Mouse (Mus musculus) embryo, embryonic 9.5 days (tissue): Measurements from ENCODE around the gene Thrb.

Source experiments
- DNase-seq: peaks from one replicate; pipeline ENCODE4 v3.0.0-alpha.2; 2017; ENCODE audit errors: extremely low spot score

Gene Thrb

GRCm38 (mm10) chr14:17868326-17868725 lies 208.3 kb downstream of the Thrb start:
- DNase-seq: no peak

DNA sequence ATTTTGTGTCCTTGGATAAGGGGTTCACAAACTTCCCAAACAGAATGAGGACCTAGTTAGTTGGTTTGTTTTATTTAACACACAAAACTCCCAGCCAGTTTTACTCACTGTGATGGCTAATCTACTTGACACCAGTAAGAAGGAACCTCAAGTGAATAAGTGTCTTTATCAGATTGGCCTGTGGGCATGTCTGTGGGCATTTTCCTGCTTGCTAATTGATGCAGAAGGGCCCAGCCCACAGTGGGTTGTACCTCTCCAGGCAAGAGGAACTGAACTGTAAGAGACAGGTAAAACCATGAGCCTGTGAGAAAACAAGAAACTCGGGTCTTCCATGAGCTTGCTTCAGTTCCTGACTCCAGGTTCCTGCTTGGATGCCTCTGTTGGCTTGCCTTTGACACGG lies 215.9 kb downstream of the Thrb start:
- no peak for DNase-seq

GRCm38 (mm10) chr14:17879446-17879845 lies 219.4 kb downstream of the Thrb start:
- no peak for DNase-seq

- no peak for DNase-seq
These were observed 224.8 kb downstream of the Thrb start for GRCm38 (mm10) chr14:17884884-17885283.

GRCm38 (mm10) chr14:17885320-17885719 lies 225.3 kb downstream of the Thrb start:
- no peak for DNase-seq

DNA sequence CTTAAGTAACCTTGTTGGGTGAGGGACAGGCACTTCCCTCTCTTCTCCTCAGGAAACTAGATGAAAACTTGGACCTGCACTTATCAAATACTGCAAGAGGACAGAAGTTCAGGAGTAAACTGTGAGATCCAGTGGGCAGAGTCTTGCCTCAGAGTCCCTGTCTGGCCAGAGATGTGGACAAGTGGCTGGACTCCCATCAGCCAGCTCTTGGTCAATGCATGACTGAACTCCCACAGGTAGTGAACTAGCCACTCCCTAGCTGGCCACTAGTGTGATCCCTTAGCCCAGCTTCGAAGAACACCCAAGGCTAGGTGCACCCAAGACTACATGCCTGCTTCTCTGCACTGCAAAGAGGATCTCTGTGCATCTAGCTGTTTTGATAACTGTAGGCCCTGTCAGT lies 234.7 kb downstream of the Thrb start:
- no peak for DNase-seq

DNA sequence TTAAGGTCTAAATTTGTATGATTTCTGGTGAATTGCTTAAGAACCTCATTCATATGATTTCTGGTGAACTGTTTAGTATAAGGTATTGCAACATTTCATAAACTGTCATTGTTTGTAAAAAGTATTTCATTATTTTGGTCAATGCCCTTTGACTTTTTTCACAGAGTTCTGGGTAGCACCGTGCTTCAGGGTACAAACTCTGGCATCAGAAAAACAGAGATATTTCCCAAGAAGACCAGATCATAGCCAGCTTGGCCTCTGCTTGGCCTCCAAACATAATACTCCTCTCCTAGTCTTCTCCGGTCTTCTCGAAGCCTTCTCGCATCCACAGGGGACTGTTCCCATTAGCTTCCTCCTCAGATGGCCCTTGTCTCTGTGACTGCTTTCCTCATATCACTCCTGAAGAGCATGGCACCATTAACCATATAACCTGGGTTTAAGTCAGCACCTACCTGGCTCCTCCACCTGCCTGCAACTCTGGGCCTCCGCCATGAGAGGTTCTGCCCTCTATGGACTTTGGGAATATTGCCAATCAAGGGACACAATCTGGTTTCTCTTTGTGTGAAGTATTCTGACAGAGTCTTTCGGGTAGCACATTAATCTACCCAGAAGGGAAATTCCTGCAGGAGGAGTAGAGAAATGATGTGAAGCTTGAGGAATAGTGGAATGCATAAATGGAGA lies 239.8 kb downstream of the Thrb start:
- no peak for DNase-seq

DNA sequence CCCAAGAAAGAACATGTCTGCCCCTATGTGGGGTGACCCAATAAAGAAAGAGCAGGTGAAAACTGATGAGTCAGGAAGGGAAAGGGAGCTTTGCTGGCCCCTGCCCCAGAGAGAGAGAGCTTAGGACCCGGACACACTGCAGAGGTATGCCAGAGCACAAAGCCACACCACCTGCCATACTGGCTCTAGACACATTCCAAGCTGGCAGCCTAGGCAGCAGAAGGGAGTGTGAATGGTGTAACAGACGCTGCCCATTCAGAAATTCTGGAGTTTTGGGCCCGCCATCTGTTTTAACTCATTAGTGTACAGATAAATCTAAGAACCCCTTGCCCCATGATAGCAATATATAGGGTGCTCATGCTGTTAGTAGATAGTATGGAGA lies 240.3 kb downstream of the Thrb start:
- no peak for DNase-seq

DNA sequence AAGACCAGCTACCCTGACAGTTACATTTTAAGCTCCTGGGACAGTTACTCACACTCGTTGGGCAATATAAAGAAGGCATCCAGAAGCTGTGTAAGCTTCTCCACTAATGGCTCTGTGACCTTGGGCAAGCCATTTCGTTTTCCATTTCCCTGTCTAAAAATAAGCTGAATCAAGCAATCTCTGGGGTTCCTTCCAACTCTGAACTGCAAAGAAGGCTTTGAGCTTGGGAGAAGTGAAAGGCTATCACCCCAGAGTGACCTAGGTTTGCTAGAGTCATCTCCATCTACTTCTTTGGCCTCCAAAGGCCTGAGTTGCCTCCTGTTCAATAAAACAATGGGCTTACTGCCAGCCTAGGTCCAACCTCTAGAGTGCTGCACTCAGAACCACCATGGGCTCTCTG lies 242.4 kb downstream of the Thrb start:
- DNase-seq: no peak

DNA sequence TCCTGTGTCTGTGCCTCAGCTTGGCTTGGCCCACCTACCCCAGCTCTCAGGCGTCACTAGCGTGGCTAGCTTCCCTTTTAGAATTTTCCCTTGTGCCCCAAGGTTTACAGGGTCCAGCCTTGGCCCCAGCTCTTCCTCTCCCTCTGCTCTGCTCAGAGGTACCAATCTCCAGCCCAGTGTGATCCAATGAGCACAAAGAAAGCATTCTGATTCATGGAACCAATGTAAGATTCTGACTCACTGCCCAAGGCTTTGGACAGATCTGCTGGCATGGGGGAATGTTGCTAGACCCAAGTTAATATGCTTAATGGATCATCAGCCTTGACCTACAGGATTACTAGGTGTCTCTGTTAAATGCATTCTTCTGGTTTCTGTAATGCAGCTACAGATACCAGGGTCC lies 243.1 kb downstream of the Thrb start:
- DNase-seq: no peak

DNA sequence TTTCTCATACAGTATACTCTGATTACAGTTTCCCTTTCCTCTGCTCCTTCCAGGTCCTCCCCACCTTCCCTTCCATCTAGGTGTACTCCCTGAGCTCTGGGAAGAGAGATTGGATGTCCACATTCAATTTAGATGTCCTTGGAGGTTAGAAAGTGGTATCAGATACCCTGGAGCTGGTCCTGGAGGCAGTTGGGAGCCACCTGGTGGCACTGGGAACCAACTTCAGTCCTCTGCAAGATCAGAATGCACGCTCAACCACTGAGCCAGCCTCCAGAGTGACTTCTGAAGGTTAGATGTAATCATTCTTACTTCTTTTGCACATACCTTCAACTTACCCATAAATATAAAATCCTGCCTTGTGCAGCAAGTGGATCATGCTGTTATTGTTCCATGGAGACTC lies 244.5 kb downstream of the Thrb start:
- DNase-seq: no peak

- no peak for DNase-seq
These were observed 245.6 kb downstream of the Thrb start for GRCm38 (mm10) chr14:17905627-17906026.

- no peak for DNase-seq
These were observed 246.9 kb downstream of the Thrb start for GRCm38 (mm10) chr14:17906931-17907330.

DNA sequence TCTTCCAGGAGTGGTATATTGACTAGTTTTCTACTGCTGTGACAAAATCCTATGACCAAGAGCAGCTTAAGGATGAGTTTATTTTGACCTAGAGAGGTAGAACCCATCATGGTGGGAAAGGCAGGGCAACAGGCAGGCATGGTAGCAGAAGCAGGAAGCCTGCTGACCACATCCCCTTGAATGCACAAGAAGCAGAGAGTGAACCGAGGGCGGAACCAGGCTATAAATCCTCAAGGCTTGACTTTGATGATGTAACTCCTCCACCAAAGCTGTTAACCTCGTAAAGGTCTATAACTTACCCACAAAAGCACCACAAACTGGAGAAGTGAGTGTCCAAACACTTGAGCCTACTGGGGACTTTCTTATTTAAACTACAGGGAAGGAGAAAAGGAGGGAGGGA lies 251.1 kb downstream of the Thrb start:
- no peak for DNase-seq

DNA sequence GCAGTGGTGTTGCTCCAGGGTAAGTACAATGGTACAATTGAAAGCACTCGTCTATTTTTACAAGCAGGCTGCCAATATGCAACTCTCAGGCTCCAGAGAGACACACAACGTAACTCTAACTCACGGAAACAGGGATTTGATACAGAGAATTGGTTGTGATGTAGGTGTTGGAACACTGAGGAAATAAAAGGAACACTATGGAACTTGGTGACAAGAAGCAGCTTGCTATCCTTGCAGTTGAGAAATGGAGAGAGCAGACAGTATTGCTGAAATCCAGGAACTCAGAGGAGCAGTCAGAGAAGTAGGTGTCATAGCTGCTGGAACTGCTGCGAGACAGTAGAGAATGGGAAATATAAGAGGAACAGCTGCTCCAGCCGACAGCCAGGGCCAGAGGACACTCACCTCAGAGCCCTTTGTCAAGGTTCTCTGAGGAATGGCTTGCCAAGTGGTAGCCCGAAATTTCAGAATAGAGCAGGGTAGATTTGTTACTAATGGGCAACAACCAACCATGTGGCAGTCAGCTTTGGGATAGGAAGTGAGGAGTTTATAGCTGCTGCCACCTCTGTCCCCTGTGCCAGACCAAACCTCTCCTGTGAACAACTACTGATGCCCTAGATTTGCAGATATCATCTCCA lies 252.6 kb downstream of the Thrb start:
- DNase-seq: no peak

DNA sequence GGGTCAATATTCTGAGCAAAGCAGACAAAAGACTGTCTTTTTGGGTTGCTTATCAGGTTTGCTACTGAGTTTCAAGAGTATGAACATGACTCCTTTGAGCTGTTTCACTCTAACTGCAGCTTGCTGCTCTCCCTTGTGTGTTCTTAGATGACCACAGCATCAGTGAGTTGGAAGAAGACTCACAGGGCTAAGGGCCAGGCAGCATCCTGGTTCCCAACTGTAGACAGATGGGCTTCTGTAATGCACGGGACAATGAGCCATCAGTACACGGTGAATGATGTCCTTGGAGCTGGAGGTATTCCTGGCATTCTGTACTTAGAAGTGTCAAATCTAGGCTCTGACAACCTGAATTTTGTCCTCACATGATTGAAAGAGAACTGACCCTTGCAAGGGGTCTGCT lies 255.5 kb downstream of the Thrb start:
- no peak for DNase-seq

DNA sequence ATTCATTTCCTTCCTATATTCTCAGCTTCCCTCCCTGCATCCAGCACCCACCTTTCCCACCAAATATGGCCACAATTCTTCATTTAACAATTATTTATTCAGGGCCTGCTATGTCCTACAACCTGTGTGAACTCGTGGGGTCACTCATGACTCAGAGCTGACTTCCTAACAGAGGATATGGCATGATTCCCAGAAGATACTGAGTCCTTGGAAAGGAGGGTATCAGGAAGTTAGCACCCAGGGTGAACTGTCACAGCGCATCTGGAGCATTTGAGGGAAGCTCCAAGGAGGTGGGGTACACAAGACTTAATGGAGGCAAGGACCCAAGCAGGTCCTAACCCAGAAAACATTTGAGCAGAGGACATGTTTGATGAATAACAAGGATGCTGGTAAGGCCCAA lies 256.6 kb downstream of the Thrb start:
- DNase-seq: no peak

DNA sequence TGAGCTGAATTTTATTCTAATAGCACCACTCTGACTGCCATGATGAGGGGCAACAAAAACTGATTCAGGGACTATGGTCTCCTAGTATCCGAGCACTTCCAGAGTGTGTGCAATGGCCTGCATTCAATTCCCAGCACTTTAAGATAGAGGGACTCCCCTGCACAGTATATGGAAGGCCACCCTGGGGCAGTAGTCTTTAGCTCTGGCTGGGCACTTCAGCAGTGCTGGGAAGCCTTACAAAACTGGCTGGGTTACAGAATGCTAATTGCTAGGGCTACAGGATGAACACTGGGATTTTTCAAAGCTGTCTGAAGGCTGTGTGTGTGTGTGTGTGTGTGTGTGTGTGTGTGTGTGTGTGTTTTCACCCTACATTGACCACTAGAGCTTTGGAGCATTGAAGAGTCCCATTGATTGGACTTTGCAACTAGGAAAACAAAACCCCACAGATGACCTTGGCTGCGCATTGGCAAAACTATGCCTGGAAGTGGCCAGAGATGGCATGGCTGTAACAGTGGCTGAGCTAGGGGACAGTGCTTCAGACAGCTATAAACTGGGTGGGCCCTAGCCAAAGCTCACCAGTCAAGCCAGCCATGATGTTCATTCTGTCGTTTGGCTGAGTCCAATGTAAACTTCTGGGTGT lies 257.2 kb downstream of the Thrb start:
- no peak for DNase-seq

DNA sequence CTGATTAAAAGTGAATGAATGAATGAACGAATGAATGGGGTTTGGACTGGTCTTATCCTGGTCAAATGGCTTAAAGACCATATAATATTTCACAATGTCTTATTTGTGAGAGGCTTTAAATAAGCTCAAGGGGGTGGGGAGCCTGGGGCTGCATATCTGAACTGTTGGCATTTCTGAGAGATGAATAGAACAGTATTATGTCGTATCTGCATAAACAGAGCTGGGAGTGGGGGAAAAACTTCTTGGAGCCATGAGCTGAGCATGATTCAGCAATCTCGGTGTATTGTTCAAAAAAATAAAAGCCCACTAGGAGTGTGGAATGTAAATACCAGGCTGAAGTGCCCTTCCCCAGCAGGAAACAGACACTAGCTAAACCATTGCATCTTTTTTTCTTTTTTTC lies 257.8 kb downstream of the Thrb start:
- DNase-seq: no peak

DNA sequence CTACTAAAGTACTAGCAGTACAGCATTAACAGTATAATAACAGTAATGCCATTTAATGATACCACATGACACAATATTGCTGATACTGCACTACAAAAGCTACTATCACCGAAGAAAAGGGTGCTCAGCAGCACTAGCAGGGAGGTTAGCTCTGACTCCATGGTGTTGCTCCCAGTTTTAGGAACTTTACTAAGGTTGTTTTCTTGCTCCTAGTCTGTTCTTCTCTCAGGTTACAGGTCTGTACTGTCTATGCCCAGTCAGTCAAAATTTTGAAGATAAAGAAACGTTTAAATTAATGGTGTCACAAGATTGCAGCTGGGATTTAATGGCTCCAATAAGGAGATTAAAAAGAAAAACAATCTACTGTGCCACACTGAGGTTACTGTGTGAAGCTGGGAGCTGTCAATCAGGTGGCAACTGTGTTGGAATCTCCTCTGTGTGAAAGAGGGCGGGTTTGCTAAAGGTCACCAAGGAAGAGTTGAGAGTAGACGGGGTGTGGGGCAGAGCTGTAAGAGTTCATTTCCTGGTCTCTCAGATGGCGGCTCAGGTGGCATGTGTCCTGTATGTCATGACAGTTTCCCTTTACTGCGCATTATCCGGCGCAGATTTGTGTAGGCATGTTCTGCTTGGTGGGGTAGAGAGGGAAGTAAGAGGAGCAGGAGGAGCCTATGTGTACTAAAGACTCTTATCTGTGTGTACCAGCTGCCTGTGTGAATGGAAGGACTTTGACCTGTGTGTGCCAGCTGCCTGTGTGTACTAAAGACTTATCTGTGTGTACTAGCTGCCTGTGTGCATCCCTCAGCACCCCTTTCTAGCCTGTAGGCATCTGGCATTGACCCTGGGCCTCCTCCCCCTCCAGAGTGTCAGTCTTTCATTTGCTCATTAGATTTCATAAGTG lies 263.0 kb downstream of the Thrb start:
- DNase-seq: no peak

DNA sequence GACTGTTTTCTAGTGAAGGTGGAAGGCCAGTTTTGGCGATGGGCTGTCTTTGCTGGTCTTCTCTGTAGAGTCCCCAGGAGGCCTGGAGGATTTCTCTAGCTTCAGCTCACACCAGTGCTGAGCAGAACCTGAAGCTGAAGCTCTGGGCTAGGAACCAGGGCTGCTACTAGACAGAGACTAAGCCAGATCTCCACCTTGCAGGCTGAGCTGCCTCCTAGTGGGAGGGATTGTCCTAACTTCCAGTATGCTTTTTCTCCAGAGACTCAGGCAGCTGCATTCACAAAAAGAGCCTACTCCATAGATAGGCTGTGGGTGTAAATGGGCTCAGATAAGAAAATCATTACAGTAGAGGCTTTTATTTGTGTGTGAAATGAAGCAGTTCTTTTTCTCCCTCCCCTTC lies 267.4 kb downstream of the Thrb start:
- peak; percentile 9 for DNase-seq

GRCm38 (mm10) chr14:17929585-17929984 lies 269.5 kb downstream of the Thrb start:
- no peak for DNase-seq
